Mouse (Mus musculus) regulatory T cell (primary cell): ENCODE measurements around the gene D230025D16Rik.
"Not testable (repeated sequence)": the region's sequence is repeated elsewhere in the genome, so short reads cannot be mapped to it uniquely, and the experiment has no call there.

Source experiments
- in situ Hi-C: fragments of 300-600 bp; cut with MboI, MseI; formaldehyde crosslinking; loops from one replicate; pipeline ENCODE4 v1.15.1; 2025; ENCODE audit warnings: high pct_unique_total_duplicates

D230025D16Rik gene

DNA sequence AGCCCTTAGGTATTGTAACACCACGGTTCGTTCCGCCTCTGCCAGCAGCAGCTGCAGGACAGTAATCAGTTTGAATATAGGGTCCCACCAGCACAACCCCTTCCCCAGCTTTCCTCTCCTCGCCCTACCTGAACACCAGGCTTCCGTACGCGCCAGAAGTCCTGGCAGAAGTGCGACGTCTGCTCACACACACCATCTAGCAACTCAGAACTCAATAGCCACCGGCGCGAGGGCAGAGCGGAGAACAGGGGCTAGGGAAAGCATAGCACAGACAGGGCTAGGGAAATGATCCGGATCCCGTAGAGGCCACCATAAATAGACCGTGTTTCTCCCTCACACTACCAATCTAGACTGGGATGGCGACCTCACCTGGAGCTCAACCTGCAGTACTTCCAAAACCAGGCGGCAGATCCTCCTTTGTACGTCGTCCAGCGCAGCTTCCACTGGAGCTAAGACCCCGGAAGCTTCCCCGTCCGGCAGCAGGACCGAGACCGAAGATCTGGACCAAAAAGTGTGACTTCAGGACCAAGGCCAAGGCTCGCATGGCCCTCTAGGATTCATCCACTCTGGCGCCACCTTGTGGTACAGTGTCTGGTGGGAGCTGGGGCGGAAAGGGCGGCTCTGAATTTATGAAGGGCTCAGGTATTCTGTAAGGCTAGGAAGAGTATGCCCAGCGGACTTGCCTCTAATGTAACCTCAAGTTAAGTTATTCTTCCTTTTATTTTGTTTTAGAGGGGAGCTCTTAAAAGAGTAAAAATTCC is 65.8 kb downstream of the D230025D16Rik start:
- in situ Hi-C loops: no loop called here

DNA sequence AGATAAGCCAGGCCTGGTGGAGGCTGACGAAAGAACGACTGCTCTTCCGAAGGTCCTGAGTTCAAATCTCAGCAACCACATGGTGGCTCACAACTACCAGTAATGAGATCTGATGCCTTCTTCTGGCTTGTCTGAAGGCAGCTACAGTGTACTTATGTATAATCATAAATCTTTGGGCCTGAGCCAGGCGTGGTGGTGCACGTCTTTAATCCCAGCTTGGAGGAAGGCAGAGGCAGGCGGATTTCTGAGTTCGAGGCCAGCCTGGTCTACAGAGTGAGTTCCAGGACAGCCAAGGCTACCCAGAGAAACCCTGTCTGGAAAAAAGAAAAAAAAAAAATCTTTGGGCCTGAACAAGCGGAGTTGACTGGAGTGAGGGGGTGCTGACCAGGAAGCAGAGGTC is 66.4 kb downstream of the D230025D16Rik start:
- in situ Hi-C loops: not testable (repeated sequence)

DNA sequence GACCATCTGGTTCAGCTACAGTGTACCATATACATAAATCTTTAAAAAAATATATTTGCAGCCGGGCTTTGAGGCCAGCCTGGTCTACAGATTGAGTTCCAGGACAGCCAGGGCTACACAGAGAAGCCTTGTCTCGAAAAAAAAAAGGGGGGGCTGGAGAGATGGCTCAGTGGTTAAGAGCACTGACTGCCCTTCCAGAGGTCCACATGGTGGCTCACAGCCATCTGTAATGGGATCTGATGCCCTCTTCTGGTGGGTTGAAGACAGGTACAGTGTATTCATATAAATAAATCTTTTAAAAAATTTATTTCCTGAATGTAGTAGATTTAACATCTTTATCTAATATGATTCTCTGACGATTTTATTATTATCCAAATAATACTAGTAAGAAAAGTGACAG is 66.9 kb downstream of the D230025D16Rik start:
- in situ Hi-C loops: not testable (repeated sequence)

DNA sequence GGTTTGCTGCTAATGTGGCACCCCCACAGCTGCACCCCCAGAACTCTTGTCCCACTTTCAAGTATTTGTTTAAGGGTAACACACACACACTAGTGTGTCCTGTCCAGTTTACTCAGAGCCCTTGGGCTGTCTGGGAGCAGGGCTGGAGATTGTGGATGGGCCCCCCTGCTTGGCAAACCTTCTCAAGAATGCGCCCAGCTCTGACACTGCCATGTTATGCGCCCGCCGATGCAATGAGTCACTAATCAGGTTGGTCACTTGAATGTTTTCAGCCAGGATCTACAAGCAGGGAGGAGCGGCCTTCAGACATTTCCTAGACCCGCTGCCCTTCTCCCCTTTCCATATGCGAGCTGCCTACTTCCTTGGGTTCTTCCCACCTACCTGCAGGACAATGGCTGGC is 67.5 kb downstream of the D230025D16Rik start:
- in situ Hi-C loops: no loop called here

DNA sequence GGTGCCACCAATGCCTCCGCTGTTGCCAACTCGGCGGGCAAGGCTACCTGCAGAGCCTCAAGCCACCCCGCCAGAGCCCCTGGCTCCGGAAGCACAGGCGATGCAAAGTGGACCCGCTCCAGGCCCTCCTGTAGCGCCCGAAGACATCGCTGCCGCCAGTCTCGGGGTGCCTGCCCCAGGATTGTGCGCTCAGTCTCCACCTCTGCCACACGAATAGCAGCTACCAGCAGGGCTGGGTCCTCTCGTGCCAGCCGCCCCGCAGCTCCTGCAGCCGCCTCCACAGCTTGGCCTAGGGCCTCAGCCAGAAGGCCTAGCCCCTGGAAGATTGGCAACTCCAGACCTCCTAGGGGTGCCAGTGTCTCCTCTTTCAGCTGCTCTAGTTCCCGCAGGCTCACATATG is 68.5 kb downstream of the D230025D16Rik start:
- in situ Hi-C loops: no loop called here

DNA sequence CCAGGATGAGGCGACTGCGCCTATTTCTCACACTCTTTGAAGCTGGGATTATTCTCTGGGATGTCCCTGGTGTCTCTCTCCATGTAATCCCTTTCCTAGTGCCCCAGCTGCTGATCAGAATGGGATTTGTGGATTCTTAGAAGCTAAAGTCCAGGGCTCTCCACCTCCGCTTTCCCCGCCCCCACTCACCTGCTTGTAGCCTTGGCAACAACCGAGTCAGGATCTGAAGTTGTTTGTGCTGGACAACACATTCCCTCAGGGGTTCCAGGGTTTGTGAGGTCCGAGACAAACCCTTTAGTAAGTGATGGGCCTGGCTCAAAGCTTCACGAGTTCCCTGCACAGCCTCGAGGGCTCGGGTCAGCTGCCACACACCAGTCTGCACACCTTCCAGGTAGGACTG is 69.8 kb downstream of the D230025D16Rik start:
- in situ Hi-C loops: no loop called here

DNA sequence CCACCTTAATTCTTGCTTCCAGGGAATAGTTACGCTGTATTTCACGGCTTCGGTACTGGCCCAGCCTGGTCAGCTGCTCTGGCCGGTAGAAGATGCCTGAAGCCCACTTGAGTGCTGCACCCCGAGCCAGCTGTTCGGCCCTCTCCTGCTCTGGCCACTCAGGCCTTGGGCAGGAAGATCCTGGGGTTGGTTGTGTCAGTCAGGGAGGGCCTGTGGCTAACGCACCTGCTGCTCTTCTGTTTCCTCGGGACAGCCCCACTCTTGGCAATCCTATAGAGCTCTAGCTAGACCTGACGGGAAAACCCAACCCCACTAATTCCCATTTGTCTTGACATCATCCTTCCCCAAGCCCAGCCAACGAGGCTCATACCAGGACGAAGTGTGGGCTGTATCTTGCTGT is 70.3 kb downstream of the D230025D16Rik start:
- in situ Hi-C loops: no loop called here

DNA sequence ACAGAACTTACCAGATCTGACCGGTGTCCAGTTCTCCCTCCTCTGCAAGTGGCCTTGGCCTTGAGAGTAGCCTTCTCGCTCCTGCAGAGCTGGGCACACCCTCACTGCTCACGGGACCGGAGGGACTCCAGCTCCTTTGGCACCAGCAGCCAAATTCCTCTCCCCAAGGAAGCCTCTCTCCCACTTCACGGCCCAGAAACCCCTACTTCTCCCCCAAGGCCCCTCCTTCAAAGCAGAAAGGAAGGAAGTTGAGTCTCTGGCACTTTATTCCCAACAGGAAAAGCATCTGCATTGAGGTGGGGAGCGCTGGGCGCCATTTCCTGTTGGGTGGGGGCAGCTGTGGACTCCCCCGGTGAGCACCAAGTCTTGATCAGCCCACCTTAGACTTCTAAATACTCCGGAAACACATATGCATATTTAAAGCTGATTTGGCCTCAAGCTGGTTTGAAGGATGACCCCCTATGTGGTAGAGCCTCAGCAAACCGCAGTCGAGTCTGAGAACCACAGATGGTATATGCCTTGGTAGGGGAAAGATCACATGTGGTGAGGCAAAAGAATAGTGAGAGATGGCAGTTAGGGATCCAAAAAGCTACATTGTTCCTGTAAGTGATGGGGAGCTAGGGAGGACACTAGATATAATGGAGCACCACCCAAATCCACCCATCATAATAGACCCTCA is 71.1 kb downstream of the D230025D16Rik start, which contains the start of gene Exoc3l:
Gene Exoc3l (minus strand): TSS at position 207 of the 679 bp plus-strand sequence.
- in situ Hi-C loops: no loop called here

DNA sequence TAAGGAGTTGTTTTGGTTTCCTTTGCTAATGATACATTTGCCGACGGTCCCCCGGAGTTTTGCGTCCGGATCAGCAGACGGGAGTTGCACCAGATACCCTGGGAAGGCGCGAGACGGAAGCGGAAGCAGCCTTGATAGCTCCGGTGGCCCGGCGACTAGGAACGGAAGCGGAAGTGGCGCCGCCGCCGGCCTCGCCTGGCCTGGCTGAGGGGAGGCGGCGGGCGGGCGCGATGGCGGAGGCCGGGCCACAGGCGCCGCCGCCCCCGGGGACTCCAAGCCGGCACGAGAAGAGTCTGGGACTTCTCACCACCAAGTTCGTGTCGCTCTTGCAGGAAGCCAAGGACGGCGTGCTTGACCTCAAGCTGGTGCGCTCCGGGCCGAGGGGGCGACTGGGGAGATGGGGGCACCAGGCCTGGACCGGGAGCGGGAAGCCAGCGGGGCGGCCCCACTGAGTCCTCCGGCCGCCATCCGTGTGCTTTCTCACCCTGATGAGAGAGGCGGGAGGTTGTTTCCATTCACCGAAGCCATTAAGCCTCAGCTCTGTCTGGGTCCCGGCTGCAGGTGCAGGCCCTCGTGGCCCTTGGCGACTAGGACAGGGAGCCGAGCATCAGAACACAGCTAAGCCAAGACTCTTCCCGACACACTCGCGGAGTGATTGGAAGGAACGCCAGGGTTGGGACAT is 72.7 kb downstream of the D230025D16Rik start, which contains the start of gene E2f4:
Gene E2f4 (plus strand): TSS at position 153 of the 682 bp plus-strand sequence.
- in situ Hi-C loops: no loop called here

DNA sequence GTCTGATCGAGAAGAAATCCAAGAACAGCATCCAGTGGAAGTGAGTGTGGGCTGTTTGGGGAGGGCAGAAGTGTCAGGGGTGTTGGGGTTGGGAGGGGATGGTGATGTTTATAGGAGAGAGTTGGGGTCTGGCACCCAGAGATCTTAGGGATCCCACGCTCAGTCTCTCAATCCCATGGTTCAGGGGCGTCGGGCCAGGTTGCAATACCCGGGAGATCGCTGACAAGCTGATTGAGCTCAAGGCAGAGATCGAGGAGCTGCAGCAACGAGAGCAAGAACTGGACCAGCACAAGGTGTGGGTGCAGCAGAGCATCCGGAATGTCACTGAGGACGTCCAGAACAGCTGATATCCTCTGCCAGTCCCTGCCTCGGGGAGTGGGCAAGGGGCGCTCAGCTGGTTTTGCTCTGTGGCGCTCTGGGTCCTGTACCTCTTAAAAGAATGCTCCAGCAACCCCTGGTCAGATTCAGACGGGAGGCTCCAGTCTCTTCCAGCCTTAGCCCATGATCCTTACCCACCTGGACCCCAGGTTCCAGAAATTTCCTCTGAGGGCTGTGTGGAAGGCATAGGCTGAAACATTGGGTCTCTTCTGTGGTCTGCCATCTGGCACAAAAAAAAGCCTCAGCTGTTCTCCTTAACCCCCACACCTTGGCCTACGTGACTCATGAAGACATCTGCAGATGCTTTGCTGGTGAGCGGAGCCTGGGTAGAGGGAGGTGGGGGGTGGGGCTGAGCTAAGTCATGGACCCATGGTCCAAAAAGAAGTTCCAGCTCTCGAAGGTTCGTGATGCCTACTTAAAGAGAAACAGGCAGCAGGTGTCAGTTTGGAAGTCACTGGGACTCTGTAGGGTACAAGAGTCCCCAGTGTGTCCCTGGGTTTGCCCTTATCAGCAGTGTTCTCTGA is 73.7 kb downstream of the D230025D16Rik start:
- in situ Hi-C loops: no loop called here

DNA sequence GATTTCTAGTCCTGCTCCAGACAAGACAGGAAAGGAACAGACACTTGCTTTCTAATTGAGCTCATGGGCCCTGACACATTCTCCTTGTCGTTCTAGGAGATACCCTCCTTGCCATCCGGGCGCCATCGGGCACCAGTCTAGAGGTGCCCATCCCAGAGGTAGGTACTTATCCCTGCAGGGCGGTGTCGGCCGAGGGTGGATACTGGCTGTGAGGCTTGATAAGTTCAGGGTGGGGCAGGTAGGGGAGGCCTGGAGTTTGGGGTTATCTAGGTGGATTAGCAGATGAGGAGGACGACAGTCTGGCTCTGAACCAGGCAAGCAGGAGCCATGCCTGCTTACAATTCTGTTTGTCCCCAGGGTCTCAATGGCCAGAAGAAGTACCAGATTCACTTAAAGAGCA is 75.0 kb downstream of the D230025D16Rik start:
- in situ Hi-C loops: no loop called here
